Mouse (Mus musculus): Measurements from ENCODE around the gene Nsmce4a. TPM values are rescaled to one million over a fixed set of nuclear protein-coding genes. Genes with fewer than 3 reads are reported as not detected.

Gene Nsmce4a
- polyA plus RNA-seq, 1 experiment from 2014 or later: 160 TPM

GRCm38 (mm10) chr7:130519096-130520048 is 53.5 kb downstream of the Nsmce4a start:
- ATAC-seq (ENCODE audit: insufficient number of reproducible peaks, insufficient read depth, low FRiP score, low read depth): peak; percentile 98
- peaks cover 9 to 21% of the 10 kb centered on the region in 2 experiments for H3K4me1 ChIP-seq (ENCODE audit: control insufficient read depth in 2 of 2, insufficient read depth in 2 of 2, low read length in 2 of 2)
- peak overlapping the region; percentile 93 for H3K4me2 ChIP-seq (ENCODE audit: low read length)
- under 1% methylated on average over 89 of the region's 90 CpGs for WGBS
- peak overlapping the region; percentile 92 to 99 for H3K27ac ChIP-seq (replicated peaks in 1 of 2; ENCODE audit: control insufficient read depth in 1 of 2, insufficient read depth in 1 of 2, low read depth in 2 of 2, low read length in 2 of 2)
- peak overlapping the region; percentile 71 to 92 for H3K4me3 ChIP-seq (ENCODE audit: control insufficient read depth in 1 of 2, insufficient read depth in 1 of 2, low read depth in 1 of 2, low read length in 2 of 2)
- no peaks in the 10 kb centered on the region for H3K27me3 ChIP-seq (ENCODE audit: control insufficient read depth, insufficient read depth, low read length)
- peak overlapping the region; percentile 99 for H3K9ac ChIP-seq (ENCODE audit: low read length)
- peaks cover 8% of the 10 kb centered on the region for H3K36me3 ChIP-seq (ENCODE audit: control insufficient read depth, insufficient read depth, low read length)
- H3K9me3 ChIP-seq (ENCODE audit: control insufficient read depth, low read length): no peaks in the 10 kb centered on the region

GRCm38 (mm10) chr7:130518213-130519095 is 54.5 kb downstream of the Nsmce4a start:
- no peaks in the 10 kb centered on the region for H3K9me3 ChIP-seq (ENCODE audit: control insufficient read depth, low read length)
- peak overlapping the region; percentile 81 for H3K4me2 ChIP-seq (ENCODE audit: low read length)
- 38% methylated on average over 26 of the region's 26 CpGs for WGBS
- no peaks in the 10 kb centered on the region for H3K27me3 ChIP-seq (ENCODE audit: control insufficient read depth, insufficient read depth, low read length)
- peak overlapping the region; percentile 77 to 99 for H3K27ac ChIP-seq (replicated peaks in 1 of 2; ENCODE audit: control insufficient read depth in 1 of 2, insufficient read depth in 1 of 2, low read depth in 2 of 2, low read length in 2 of 2)
- ATAC-seq (ENCODE audit: insufficient number of reproducible peaks, insufficient read depth, low FRiP score, low read depth): no peak
- H3K36me3 ChIP-seq (ENCODE audit: control insufficient read depth, insufficient read depth, low read length): peaks cover 16% of the 10 kb centered on the region
- H3K4me3 ChIP-seq (ENCODE audit: control insufficient read depth in 1 of 2, insufficient read depth in 1 of 2, low read depth in 1 of 2, low read length in 2 of 2): peak overlapping the region; percentile 71 to 92
- H3K4me1 ChIP-seq (ENCODE audit: control insufficient read depth in 2 of 2, insufficient read depth in 2 of 2, low read length in 2 of 2): peaks cover 9 to 21% of the 10 kb centered on the region in 2 experiments
- H3K9ac ChIP-seq (ENCODE audit: low read length): peak overlapping the region; percentile 99

GRCm38 (mm10) chr7:130510243-130510642 is 62.7 kb downstream of the Nsmce4a start:
- no peaks in the 10 kb centered on the region for H3K4me1 ChIP-seq (ENCODE audit: control insufficient read depth in 2 of 2, insufficient read depth in 2 of 2, low read length in 2 of 2)
- no peak for ATAC-seq (ENCODE audit: insufficient number of reproducible peaks, insufficient read depth, low FRiP score, low read depth)
- 91% methylated on average over 5 of the region's 5 CpGs for WGBS

GRCm38 (mm10) chr7:130503006-130503405 is 69.9 kb downstream of the Nsmce4a start:
- Histone ChIP-seq H3K9me3 (ENCODE audit: control insufficient read depth, low read length) (no peaks in the 10 kb centered on the region), H3K4me3 (ENCODE audit: control insufficient read depth in 1 of 2, insufficient read depth in 1 of 2, low read depth in 1 of 2, low read length in 2 of 2) (no peak overlapping the region), H3K36me3 (ENCODE audit: control insufficient read depth, insufficient read depth, low read length) (peaks cover 77% of the 10 kb centered on the region), H3K27me3 (ENCODE audit: control insufficient read depth, insufficient read depth, low read length) (no peaks in the 10 kb centered on the region), H3K9ac (ENCODE audit: low read length) (no peak overlapping the region), H3K4me2 (ENCODE audit: low read length) (no peak overlapping the region), H3K4me1 (ENCODE audit: control insufficient read depth in 2 of 2, insufficient read depth in 2 of 2, low read length in 2 of 2) (no peaks in the 10 kb centered on the region), H3K27ac (replicated peaks in 1 of 2; ENCODE audit: control insufficient read depth in 1 of 2, insufficient read depth in 1 of 2, low read depth in 2 of 2, low read length in 2 of 2) (no peak overlapping the region)
- 98% methylated on average over 5 of the region's 5 CpGs for WGBS
- no peak for ATAC-seq (ENCODE audit: insufficient number of reproducible peaks, insufficient read depth, low FRiP score, low read depth)

More at GRCm38 (mm10) chr7:130510243-130510642, 62.7 kb downstream of the Nsmce4a start:
- Histone ChIP-seq H3K27ac (replicated peaks in 1 of 2; ENCODE audit: control insufficient read depth in 1 of 2, insufficient read depth in 1 of 2, low read depth in 2 of 2, low read length in 2 of 2) (no peak overlapping the region), H3K9me3 (ENCODE audit: control insufficient read depth, low read length) (no peaks in the 10 kb centered on the region), H3K9ac (ENCODE audit: low read length) (no peak overlapping the region), H3K36me3 (ENCODE audit: control insufficient read depth, insufficient read depth, low read length) (peaks cover 88% of the 10 kb centered on the region), H3K4me3 (ENCODE audit: control insufficient read depth in 1 of 2, insufficient read depth in 1 of 2, low read depth in 1 of 2, low read length in 2 of 2) (no peak overlapping the region), H3K27me3 (ENCODE audit: control insufficient read depth, insufficient read depth, low read length) (no peaks in the 10 kb centered on the region), H3K4me2 (ENCODE audit: low read length) (no peak overlapping the region)

GRCm38 (mm10) chr7:130501499-130501898 is 71.4 kb downstream of the Nsmce4a start:
- H3K27me3 ChIP-seq (ENCODE audit: control insufficient read depth, insufficient read depth, low read length): no peaks in the 10 kb centered on the region
- H3K27ac ChIP-seq (replicated peaks in 1 of 2; ENCODE audit: control insufficient read depth in 1 of 2, insufficient read depth in 1 of 2, low read depth in 2 of 2, low read length in 2 of 2): no peak overlapping the region
- H3K4me1 ChIP-seq (ENCODE audit: control insufficient read depth in 2 of 2, insufficient read depth in 2 of 2, low read length in 2 of 2): peaks cover 0 to 9% of the 10 kb centered on the region in 2 experiments; a peak in 2 of 4 replicates
- H3K36me3 ChIP-seq (ENCODE audit: control insufficient read depth, insufficient read depth, low read length): peaks cover 63% of the 10 kb centered on the region
- ATAC-seq (ENCODE audit: insufficient number of reproducible peaks, insufficient read depth, low FRiP score, low read depth): no peak
- no peaks in the 10 kb centered on the region for H3K9me3 ChIP-seq (ENCODE audit: control insufficient read depth, low read length)
- H3K4me2 ChIP-seq (ENCODE audit: low read length): no peak overlapping the region
- H3K9ac ChIP-seq (ENCODE audit: low read length): no peak overlapping the region
- WGBS: 94% methylated on average over 1 of the region's 1 CpGs
- H3K4me3 ChIP-seq (ENCODE audit: control insufficient read depth in 1 of 2, insufficient read depth in 1 of 2, low read depth in 1 of 2, low read length in 2 of 2): no peak overlapping the region

- H3K27me3 ChIP-seq (ENCODE audit: control insufficient read depth, insufficient read depth, low read length): no peaks in the 10 kb centered on the region
- H3K4me2 ChIP-seq (ENCODE audit: low read length): no peak overlapping the region
- no peaks in the 10 kb centered on the region for H3K9me3 ChIP-seq (ENCODE audit: control insufficient read depth, low read length)
- H3K27ac ChIP-seq (replicated peaks in 1 of 2; ENCODE audit: control insufficient read depth in 1 of 2, insufficient read depth in 1 of 2, low read depth in 2 of 2, low read length in 2 of 2): no peak overlapping the region
- H3K9ac ChIP-seq (ENCODE audit: low read length): no peak overlapping the region
- no peak overlapping the region for H3K4me3 ChIP-seq (ENCODE audit: control insufficient read depth in 1 of 2, insufficient read depth in 1 of 2, low read depth in 1 of 2, low read length in 2 of 2)
- WGBS: 63% methylated on average over 3 of the region's 3 CpGs
- no peak for ATAC-seq (ENCODE audit: insufficient number of reproducible peaks, insufficient read depth, low FRiP score, low read depth)
- peaks cover 0 to 9% of the 10 kb centered on the region in 2 experiments; a peak in 2 of 4 replicates for H3K4me1 ChIP-seq (ENCODE audit: control insufficient read depth in 2 of 2, insufficient read depth in 2 of 2, low read length in 2 of 2)
- peaks cover 17% of the 10 kb centered on the region for H3K36me3 ChIP-seq (ENCODE audit: control insufficient read depth, insufficient read depth, low read length)
Measured at GRCm38 (mm10) chr7:130493346-130493745, 79.6 kb downstream of the Nsmce4a start.

DNA sequence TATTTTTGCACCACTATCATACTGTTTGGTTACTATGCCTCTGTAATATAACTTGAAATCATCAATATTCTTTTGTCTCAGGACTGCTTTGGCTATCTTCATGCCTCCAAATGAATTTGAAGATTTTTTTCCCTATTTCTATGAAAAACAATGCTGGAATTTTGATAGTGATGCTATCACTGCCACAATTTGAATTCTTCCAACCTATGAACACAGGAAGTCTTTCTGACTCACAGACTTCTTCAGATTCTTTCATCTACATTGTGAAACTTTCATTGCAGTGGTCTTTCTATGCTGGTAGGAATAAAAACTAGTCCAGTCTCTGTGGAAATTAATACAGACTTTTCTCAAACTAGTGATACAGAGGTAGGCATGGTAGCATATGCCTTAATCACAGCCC is 80.9 kb downstream of the Nsmce4a start:
- Histone ChIP-seq H3K27me3 (ENCODE audit: control insufficient read depth, insufficient read depth, low read length) (no peaks in the 10 kb centered on the region), H3K27ac (replicated peaks in 1 of 2; ENCODE audit: control insufficient read depth in 1 of 2, insufficient read depth in 1 of 2, low read depth in 2 of 2, low read length in 2 of 2) (no peak overlapping the region), H3K9me3 (ENCODE audit: control insufficient read depth, low read length) (no peaks in the 10 kb centered on the region), H3K9ac (ENCODE audit: low read length) (no peak overlapping the region), H3K4me1 (ENCODE audit: control insufficient read depth in 2 of 2, insufficient read depth in 2 of 2, low read length in 2 of 2) (peaks cover 0 to under 1% of the 10 kb centered on the region in 2 experiments; a peak in 1 of 4 replicates), H3K4me2 (ENCODE audit: low read length) (no peak overlapping the region), H3K4me3 (ENCODE audit: control insufficient read depth in 1 of 2, insufficient read depth in 1 of 2, low read depth in 1 of 2, low read length in 2 of 2) (no peak overlapping the region), H3K36me3 (ENCODE audit: control insufficient read depth, insufficient read depth, low read length) (peaks cover 19% of the 10 kb centered on the region)
- ATAC-seq (ENCODE audit: insufficient number of reproducible peaks, insufficient read depth, low FRiP score, low read depth): no peak
